In the genomic region with DNA sequence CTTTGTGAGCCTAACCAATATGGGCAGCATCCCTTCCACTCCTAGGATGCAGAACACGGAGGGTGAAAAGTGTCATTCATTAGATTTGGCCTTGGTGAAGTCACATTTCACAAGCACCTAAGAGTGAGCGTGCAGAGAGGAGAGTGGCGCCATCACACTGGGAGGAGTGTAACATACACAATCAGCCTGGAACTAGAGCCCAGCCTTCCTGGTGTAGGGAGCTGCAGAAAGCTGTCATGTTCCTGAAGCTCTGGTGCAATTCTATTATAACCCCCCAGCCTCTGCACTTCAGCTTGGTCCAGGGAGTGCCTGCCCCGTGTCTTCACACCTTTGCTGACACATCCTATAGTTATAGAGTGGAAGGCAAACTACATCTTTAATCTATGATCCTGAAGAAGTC, we compare ENCODE assay signal across 20 mouse cellular contexts.
"Had no signal": no experiment of that assay in that cellular context is flagged by ENCODE, and none has a peak within 500 bp of the region (broad histone marks: within the 10 kb centered on the region; RNA-seq: fewer than 3 reads in every experiment).

No protein-coding gene starts in this region.

- H3K36me3 ChIP-seq: heart, embryonic 15.5 days; hindbrain, embryonic 13.5 days; hindbrain, embryonic 15.5 days had no signal

- DNase-seq: gastrocnemius, postnatal 36 days; heart, postnatal 36 days; kidney, adult 11 months; kidney, adult 2 months; kidney, adult 9 months; kidney, postnatal 14 days; kidney, postnatal 36 days; layer of hippocampus, adult 9-11 months; layer of hippocampus, postnatal 36 days had no signal

- H3K9me3 ChIP-seq: heart, embryonic 13.5 days; heart, embryonic 15.5 days; hindbrain, embryonic 13.5 days; hindbrain, embryonic 15.5 days; kidney, embryonic 15.5 days; limb, embryonic 13.5 days; limb, embryonic 15.5 days had no signal

- H3K4me2 ChIP-seq: heart, embryonic 13.5 days; heart, embryonic 15.5 days; hindbrain, embryonic 13.5 days; hindbrain, embryonic 15.5 days; kidney, embryonic 15.5 days; limb, embryonic 13.5 days; limb, embryonic 15.5 days had no signal

- H3K27ac ChIP-seq: heart, embryonic 13.5 days; heart, embryonic 15.5 days; hindbrain, embryonic 13.5 days; hindbrain, embryonic 15.5 days; hindbrain, postnatal 0 days; kidney, embryonic 15.5 days; kidney, postnatal 0 days; limb, embryonic 13.5 days; limb, embryonic 15.5 days; liver, embryonic 14.5 days had no signal

- H3K27me3 ChIP-seq: heart, embryonic 13.5 days; heart, embryonic 15.5 days; hindbrain, embryonic 13.5 days; hindbrain, embryonic 15.5 days; kidney, embryonic 15.5 days; limb, embryonic 13.5 days; limb, embryonic 15.5 days had no signal

- H3K4me3 ChIP-seq: heart, embryonic 13.5 days; heart, embryonic 15.5 days; hindbrain, embryonic 13.5 days; hindbrain, embryonic 15.5 days; kidney, embryonic 15.5 days; limb, embryonic 13.5 days; limb, embryonic 15.5 days had no signal

- H3K9ac ChIP-seq: heart, embryonic 13.5 days; heart, embryonic 15.5 days; hindbrain, embryonic 13.5 days; hindbrain, embryonic 15.5 days; kidney, embryonic 15.5 days; limb, embryonic 13.5 days; limb, embryonic 15.5 days; liver, embryonic 14.5 days had no signal

- ATAC-seq: hindbrain, postnatal 0 days; intestine, embryonic 16.5 days had no signal
